Mouse (Mus musculus) kidney, embryonic 16.5 days (tissue): ENCODE data around the gene S1pr1. TPM values are rescaled to one million over a fixed set of nuclear protein-coding genes. Genes with fewer than 3 reads are reported as not detected.

Source experiments
- ATAC-seq: fragments of 200-750 bp; cut with Nextera tagmentation; 2 replicates; pipeline ENCODE4 v1.8.0; 2017; ENCODE audit warnings: moderate TSS enrichment; ENCODE audit not compliant: low FRiP score, low TSS enrichment
- H3K27ac ChIP-seq: fragments of 300-500 bp; sonication (generic); 2 replicates; pipeline ENCODE4 v1.5.1; 2014; ENCODE audit warnings: low read length
- H3K27me3 ChIP-seq: fragments of 300-500 bp; sonication (generic); 2 replicates; pipeline ENCODE4 v1.6.1; 2014; ENCODE audit warnings: low read length, control low read depth, mixed read lengths; ENCODE audit not compliant: insufficient read depth
- H3K36me3 ChIP-seq: fragments of 300-500 bp; sonication (generic); 2 replicates; pipeline ENCODE4 v1.6.1; 2014; ENCODE audit warnings: low read length, control low read depth, mixed read lengths; ENCODE audit not compliant: insufficient read depth
- H3K4me1 ChIP-seq: fragments of 300-500 bp; sonication (generic); 2 replicates; pipeline ENCODE4 v1.6.1; 2014; ENCODE audit warnings: low read length, control low read depth, mixed read lengths; ENCODE audit not compliant: insufficient read depth
- H3K4me2 ChIP-seq: fragments of 300-500 bp; sonication (generic); replicated peaks from 2 replicates; pipeline ENCODE4 v1.6.1; 2014; ENCODE audit warnings: low read depth, low read length
- H3K4me3 ChIP-seq: fragments of 300-500 bp; sonication (generic); 2 replicates; pipeline ENCODE4 v1.5.1; 2014; ENCODE audit warnings: mild to moderate bottlenecking, low read length
- H3K9ac ChIP-seq: fragments of 300-500 bp; sonication (generic); replicated peaks from 2 replicates; pipeline ENCODE4 v1.6.1; 2014; ENCODE audit warnings: low read length
- H3K9me3 ChIP-seq: fragments of 300-500 bp; sonication (generic); 2 replicates; pipeline ENCODE4 v1.6.1; 2016; ENCODE audit warnings: low read length, control low read depth
- WGBS: fragments of 180-500 bp; shearing (Covaris S2); extraction: QIAGEN DNeasy Blood & Tissue Kit; methylation state at CpG from one replicate; pipeline ENCODE4 v1.1.7; 2014; 5-methylcytosine and 5-hydroxymethylcytosine counted together
- polyA plus RNA-seq: library from polyadenylated mRNA; unstranded; fragments of >200 nt; fragmentation: Nextera tagmentation; extraction: Ambion mirVana; gene quantifications from 2 replicates; pipeline ENCODE4 v1.2.1, GENCODE M21; 2015

S1pr1 gene
- polyA plus RNA-seq, 1 experiment from 2014 or later: 26.1 TPM

- Histone ChIP-seq H3K4me1 (no peaks in the 10 kb centered on the region), H3K27me3 (no peaks in the 10 kb centered on the region), H3K9me3 (no peaks in the 10 kb centered on the region), H3K27ac (no peak overlapping the region), H3K36me3 (no peaks in the 10 kb centered on the region), H3K4me3 (no peak overlapping the region), H3K9ac (no peak overlapping the region), H3K4me2 (no peak overlapping the region)
- ATAC-seq: no peak
- 91% methylated on average over 11 of the region's 11 CpGs for WGBS
Observed at GRCm38 (mm10) chr3:115745088-115745487, 30.2 kb upstream of the S1pr1 start.

- no peak for ATAC-seq
- no peak overlapping the region for H3K4me3 ChIP-seq
- H3K9ac ChIP-seq: no peak overlapping the region
Observed at GRCm38 (mm10) chr3:115738524-115738923, 23.7 kb upstream of the S1pr1 start.

GRCm38 (mm10) chr3:115737785-115738318, 23.0 kb upstream of the S1pr1 start:
- Histone ChIP-seq H3K9ac (no peak overlapping the region), H3K27ac (no peak overlapping the region), H3K4me3 (no peak overlapping the region), H3K36me3 (no peaks in the 10 kb centered on the region), H3K9me3 (no peaks in the 10 kb centered on the region), H3K4me1 (no peaks in the 10 kb centered on the region), H3K4me2 (no peak overlapping the region), H3K27me3 (no peaks in the 10 kb centered on the region)
- ATAC-seq: no peak; the same call in 1 of the 2 replicates
- WGBS: 62% methylated on average over 11 of the region's 11 CpGs

More at GRCm38 (mm10) chr3:115738524-115738923, 23.7 kb upstream of the S1pr1 start:
- Histone ChIP-seq H3K36me3 (no peaks in the 10 kb centered on the region), H3K27ac (no peak overlapping the region), H3K4me2 (no peak overlapping the region), H3K4me1 (no peaks in the 10 kb centered on the region), H3K9me3 (no peaks in the 10 kb centered on the region), H3K27me3 (no peaks in the 10 kb centered on the region)
- 31% methylated on average over 2 of the region's 2 CpGs for whole genome bisulfite sequencing

GRCm38 (mm10) chr3:115735540-115735939, 20.7 kb upstream of the S1pr1 start:
- no peak for ATAC-seq
- H3K36me3 ChIP-seq: no peaks in the 10 kb centered on the region
- no peak overlapping the region for H3K9ac ChIP-seq
- WGBS: 88% methylated on average over 3 of the region's 3 CpGs
- no peak overlapping the region for H3K27ac ChIP-seq
- no peaks in the 10 kb centered on the region for H3K9me3 ChIP-seq
- H3K4me1 ChIP-seq: no peaks in the 10 kb centered on the region
- no peaks in the 10 kb centered on the region for H3K27me3 ChIP-seq
- H3K4me3 ChIP-seq: no peak overlapping the region
- H3K4me2 ChIP-seq: no peak overlapping the region

- Histone ChIP-seq H3K4me3 (no peak overlapping the region), H3K4me1 (no peaks in the 10 kb centered on the region), H3K4me2 (no peak overlapping the region), H3K9me3 (no peaks in the 10 kb centered on the region), H3K9ac (no peak overlapping the region), H3K36me3 (no peaks in the 10 kb centered on the region), H3K27ac (no peak overlapping the region), H3K27me3 (no peaks in the 10 kb centered on the region)
- WGBS: 78% methylated on average over 3 of the region's 3 CpGs
- no peak for ATAC-seq
Observed at GRCm38 (mm10) chr3:115734841-115735240, 20.0 kb upstream of the S1pr1 start.

GRCm38 (mm10) chr3:115730336-115730735, 15.5 kb upstream of the S1pr1 start:
- Histone ChIP-seq H3K4me3 (no peak overlapping the region), H3K4me2 (no peak overlapping the region), H3K9ac (no peak overlapping the region), H3K36me3 (no peaks in the 10 kb centered on the region), H3K27ac (no peak overlapping the region), H3K4me1 (no peaks in the 10 kb centered on the region), H3K9me3 (no peaks in the 10 kb centered on the region), H3K27me3 (no peaks in the 10 kb centered on the region)
- no peak for ATAC-seq
- WGBS: 83% methylated on average over 7 of the region's 7 CpGs

- 71% methylated on average over 7 of the region's 7 CpGs for WGBS
- H3K9ac ChIP-seq: no peak overlapping the region
- H3K27ac ChIP-seq: no peak overlapping the region
- no peaks in the 10 kb centered on the region for H3K4me1 ChIP-seq
- no peak for ATAC-seq
- no peaks in the 10 kb centered on the region for H3K9me3 ChIP-seq
- H3K36me3 ChIP-seq: no peaks in the 10 kb centered on the region
- H3K4me2 ChIP-seq: no peak overlapping the region
- no peak overlapping the region for H3K4me3 ChIP-seq
- no peaks in the 10 kb centered on the region for H3K27me3 ChIP-seq
Observed at GRCm38 (mm10) chr3:115729187-115729586, 14.3 kb upstream of the S1pr1 start.

GRCm38 (mm10) chr3:115728211-115728610, 13.3 kb upstream of the S1pr1 start:
- no peak for ATAC-seq
- WGBS: 80% methylated on average over 3 of the region's 3 CpGs
- no peaks in the 10 kb centered on the region for H3K4me1 ChIP-seq

GRCm38 (mm10) chr3:115718886-115719285, 4.0 kb upstream of the S1pr1 start:
- WGBS: 73% methylated on average over 6 of the region's 6 CpGs
- H3K4me1 ChIP-seq: peaks cover 4% of the 10 kb centered on the region; the same call in 1 of the 2 replicates
- no peak for ATAC-seq

More at GRCm38 (mm10) chr3:115728211-115728610, 13.3 kb upstream of the S1pr1 start:
- no peak overlapping the region for H3K27ac ChIP-seq
- no peak overlapping the region for H3K4me2 ChIP-seq
- no peak overlapping the region for H3K4me3 ChIP-seq
- H3K27me3 ChIP-seq: no peaks in the 10 kb centered on the region
- H3K9ac ChIP-seq: no peak overlapping the region
- no peaks in the 10 kb centered on the region for H3K36me3 ChIP-seq
- H3K9me3 ChIP-seq: no peaks in the 10 kb centered on the region

GRCm38 (mm10) chr3:115715900-115716515, 1.1 kb upstream of the S1pr1 start:
- H3K27ac ChIP-seq: no peak overlapping the region

More at GRCm38 (mm10) chr3:115718886-115719285, 4.0 kb upstream of the S1pr1 start:
- Histone ChIP-seq H3K27me3 (no peaks in the 10 kb centered on the region), H3K4me2 (no peak overlapping the region), H3K4me3 (no peak overlapping the region), H3K9me3 (no peaks in the 10 kb centered on the region), H3K36me3 (no peaks in the 10 kb centered on the region), H3K9ac (no peak overlapping the region), H3K27ac (no peak overlapping the region)

More at GRCm38 (mm10) chr3:115715900-115716515, 1.1 kb upstream of the S1pr1 start:
- no peak for ATAC-seq
- no peaks in the 10 kb centered on the region; the same call in 1 of the 2 replicates for H3K27me3 ChIP-seq
- 77% methylated on average over 3 of the region's 3 CpGs for WGBS
- no peak overlapping the region for H3K9ac ChIP-seq
- H3K9me3 ChIP-seq: no peaks in the 10 kb centered on the region
- peaks cover 8% of the 10 kb centered on the region; the same call in 1 of the 2 replicates for H3K4me1 ChIP-seq
- H3K4me3 ChIP-seq: peak overlapping the region; percentile 63
- no peaks in the 10 kb centered on the region for H3K36me3 ChIP-seq
- H3K4me2 ChIP-seq: peak overlapping the region; percentile 93
